Mouse (Mus musculus): ENCODE data around the gene Tmem116.

GRCm38 (mm10) chr5:121438131-121438530 is 13.6 kb upstream of the Tmem116 start:
- TF ChIP-seq EP300 (optimal IDR thresholded peaks at IDR 0.05) = no peak
- no peak for TF ChIP-seq CTCF (IDR thresholded peaks at IDR 0.05; ENCODE audit: low read depth)
